Mouse (Mus musculus): ENCODE measurements around the gene Tmem45a2. TPM values are rescaled to one million over a fixed set of nuclear protein-coding genes. Genes with fewer than 3 reads are reported as not detected.

Gene Tmem45a2
- total RNA-seq, 2 experiments from 2014 or later: not detected

Other genes starting within 250 kb of the Tmem45a2 start
- gene Tmem45a, start 185.2 kb downstream of the Tmem45a2 start, total RNA-seq (2021): 1 to 10 TPM; 2.4 to 3.7 TPM
- gene Lnp1, start 143.3 kb downstream of the Tmem45a2 start, total RNA-seq (2021): not detected
- gene Tomm70a, start 50.3 kb upstream of the Tmem45a2 start, total RNA-seq (2021): 10 to 100 TPM; 32.5 to 33.9 TPM
- gene Nit2, start 96.0 kb upstream of the Tmem45a2 start, total RNA-seq (2021): 10 to 100 TPM; 25.4 to 25.8 TPM
- gene Tbc1d23, start 160.1 kb upstream of the Tmem45a2 start, total RNA-seq (2021): 10 to 100 TPM; 14.7 to 17.8 TPM
- gene Tmem30c, start 221.5 kb upstream of the Tmem45a2 start, total RNA-seq (2021): not detected

Measured in gastrocnemius, postnatal 25 days (tissue).